Mouse (Mus musculus): ENCODE data around the gene Nob1. TPM values are rescaled to one million over a fixed set of nuclear protein-coding genes. Genes with fewer than 3 reads are reported as not detected.
A peak's percentile ranks its signal among the peaks of the same experiment; 100 is the strongest.

The Nob1 gene
- polyA plus RNA-seq, 1 experiment from 2014 or later: 47.5 TPM

- no peak overlapping the region for H3K9ac ChIP-seq (ENCODE audit: low read depth, low read length)
- H3K27me3 ChIP-seq (ENCODE audit: insufficient read depth, low read length): no peaks in the 10 kb centered on the region
- 62% methylated on average over 8 of the region's 8 CpGs for WGBS
- no peaks in the 10 kb centered on the region for H3K4me1 ChIP-seq (replicated peaks; ENCODE audit: insufficient read depth, low read length)
- no peak overlapping the region for H3K4me2 ChIP-seq (ENCODE audit: low read length)
- DNase-seq (ENCODE audit: low spot score) (no peak), ATAC-seq (replicated peaks; ENCODE audit: low FRiP score, low read depth) (no peak)
- H3K9me3 ChIP-seq (replicated peaks; ENCODE audit: low read length): no peaks in the 10 kb centered on the region
- no peak overlapping the region for H3K4me3 ChIP-seq (replicated peaks; ENCODE audit: low read depth, low read length)
- no peaks in the 10 kb centered on the region for H3K36me3 ChIP-seq (ENCODE audit: insufficient read depth, low read length)
- H3K27ac ChIP-seq: no peak overlapping the region
- no peak for TF ChIP-seq CTCF (IDR thresholded peaks at IDR 0.05; ENCODE audit: low read depth)
Observed at GRCm38 (mm10) chr8:107430821-107431220, 6.0 kb upstream of the Nob1 start.

- peak overlapping the region; percentile 86 for H3K4me2 ChIP-seq (ENCODE audit: low read length)
Observed at GRCm38 (mm10) chr8:107425230-107425597, 363 bp upstream of the Nob1 start.

GRCm38 (mm10) chr8:107424176-107424575 is 675 bp downstream of the Nob1 start:
- WGBS: 30% methylated on average over 9 of the region's 9 CpGs
- ATAC-seq (replicated peaks; ENCODE audit: low FRiP score, low read depth) (no peak), DNase-seq (ENCODE audit: low spot score) (no peak)
- no peaks in the 10 kb centered on the region for H3K27me3 ChIP-seq (ENCODE audit: insufficient read depth, low read length)
- H3K36me3 ChIP-seq (ENCODE audit: insufficient read depth, low read length): peaks cover 23% of the 10 kb centered on the region
- H3K4me2 ChIP-seq (ENCODE audit: low read length): peak overlapping the region; percentile 86
- H3K27ac ChIP-seq: peak overlapping the region; percentile 69; the same call in 1 of the 2 replicates
- H3K4me1 ChIP-seq (replicated peaks; ENCODE audit: insufficient read depth, low read length): peaks cover 5% of the 10 kb centered on the region; the same call in 1 of the 2 replicates
- TF ChIP-seq CTCF (IDR thresholded peaks at IDR 0.05; ENCODE audit: low read depth): no peak
- H3K4me3 ChIP-seq (replicated peaks; ENCODE audit: low read depth, low read length): peak overlapping the region; percentile 86
- no peaks in the 10 kb centered on the region for H3K9me3 ChIP-seq (replicated peaks; ENCODE audit: low read length)
- H3K9ac ChIP-seq (ENCODE audit: low read depth, low read length): peak overlapping the region; percentile 79

More at GRCm38 (mm10) chr8:107425230-107425597, 363 bp upstream of the Nob1 start:
- DNase-seq (ENCODE audit: low spot score) (no peak), ATAC-seq (replicated peaks; ENCODE audit: low FRiP score, low read depth) (no peak)
- H3K4me1 ChIP-seq (replicated peaks; ENCODE audit: insufficient read depth, low read length): peaks cover 5% of the 10 kb centered on the region; the same call in 1 of the 2 replicates
- no peak overlapping the region for H3K27ac ChIP-seq
- 51% methylated on average over 8 of the region's 8 CpGs for WGBS
- no peaks in the 10 kb centered on the region for H3K27me3 ChIP-seq (ENCODE audit: insufficient read depth, low read length)
- no peak overlapping the region for H3K9ac ChIP-seq (ENCODE audit: low read depth, low read length)
- no peak for TF ChIP-seq CTCF (IDR thresholded peaks at IDR 0.05; ENCODE audit: low read depth)
- H3K9me3 ChIP-seq (replicated peaks; ENCODE audit: low read length): no peaks in the 10 kb centered on the region
- peaks cover 13% of the 10 kb centered on the region for H3K36me3 ChIP-seq (ENCODE audit: insufficient read depth, low read length)
- no peak overlapping the region for H3K4me3 ChIP-seq (replicated peaks; ENCODE audit: low read depth, low read length)

GRCm38 (mm10) chr8:107417001-107417400 is 7.8 kb downstream of the Nob1 start:
- H3K4me2 ChIP-seq (ENCODE audit: low read length): no peak overlapping the region
- H3K4me3 ChIP-seq (replicated peaks; ENCODE audit: low read depth, low read length): no peak overlapping the region
- H3K27ac ChIP-seq: no peak overlapping the region
- no peaks in the 10 kb centered on the region for H3K9me3 ChIP-seq (replicated peaks; ENCODE audit: low read length)
- no peaks in the 10 kb centered on the region for H3K4me1 ChIP-seq (replicated peaks; ENCODE audit: insufficient read depth, low read length)
- WGBS: 85% methylated on average over 12 of the region's 12 CpGs
- no peak for TF ChIP-seq CTCF (IDR thresholded peaks at IDR 0.05; ENCODE audit: low read depth)
- H3K9ac ChIP-seq (ENCODE audit: low read depth, low read length): no peak overlapping the region
- H3K36me3 ChIP-seq (ENCODE audit: insufficient read depth, low read length): peaks cover 82% of the 10 kb centered on the region
- H3K27me3 ChIP-seq (ENCODE audit: insufficient read depth, low read length): no peaks in the 10 kb centered on the region
- ATAC-seq (replicated peaks; ENCODE audit: low FRiP score, low read depth): no peak
- DNase-seq (ENCODE audit: low spot score): no peak

DNA sequence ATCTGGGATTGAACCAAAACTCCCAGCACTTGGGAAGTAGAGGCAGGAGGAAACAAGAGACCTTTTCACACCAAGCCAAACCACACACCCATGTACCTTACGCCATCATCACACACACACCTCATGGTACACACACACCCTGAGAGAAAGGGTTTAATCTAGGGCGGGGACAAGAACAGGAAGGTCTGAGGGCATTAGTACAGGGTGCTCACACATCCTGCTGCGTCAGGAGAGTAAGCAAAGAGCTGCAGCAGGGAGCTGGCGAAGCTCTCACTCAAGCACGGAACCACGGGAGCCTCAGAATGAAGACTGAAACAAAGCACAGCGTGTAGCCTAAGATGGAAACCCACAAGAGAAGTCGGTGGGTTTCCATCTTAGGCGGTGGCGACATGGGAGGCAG is 11.0 kb downstream of the Nob1 start:
- TF ChIP-seq CTCF (IDR thresholded peaks at IDR 0.05; ENCODE audit: low read depth): no peak
- no peak overlapping the region for H3K4me3 ChIP-seq (replicated peaks; ENCODE audit: low read depth, low read length)
- H3K9me3 ChIP-seq (replicated peaks; ENCODE audit: low read length): no peaks in the 10 kb centered on the region
- H3K27me3 ChIP-seq (ENCODE audit: insufficient read depth, low read length): no peaks in the 10 kb centered on the region
- no peak overlapping the region for H3K27ac ChIP-seq
- H3K4me2 ChIP-seq (ENCODE audit: low read length): no peak overlapping the region
- no peak for ATAC-seq (replicated peaks; ENCODE audit: low FRiP score, low read depth)
- peaks cover 75% of the 10 kb centered on the region for H3K36me3 ChIP-seq (ENCODE audit: insufficient read depth, low read length)
- H3K4me1 ChIP-seq (replicated peaks; ENCODE audit: insufficient read depth, low read length): no peaks in the 10 kb centered on the region
- no peak for DNase-seq (ENCODE audit: low spot score)
- H3K9ac ChIP-seq (ENCODE audit: low read depth, low read length): no peak overlapping the region
- WGBS: 92% methylated on average over 10 of the region's 10 CpGs

- no peak for TF ChIP-seq CTCF (IDR thresholded peaks at IDR 0.05; ENCODE audit: low read depth)
- peaks cover 64% of the 10 kb centered on the region for H3K36me3 ChIP-seq (ENCODE audit: insufficient read depth, low read length)
- no peak overlapping the region for H3K4me3 ChIP-seq (replicated peaks; ENCODE audit: low read depth, low read length)
- 88% methylated on average over 8 of the region's 8 CpGs for WGBS
- ATAC-seq (replicated peaks; ENCODE audit: low FRiP score, low read depth) (no peak), DNase-seq (ENCODE audit: low spot score) (no peak)
- no peaks in the 10 kb centered on the region for H3K9me3 ChIP-seq (replicated peaks; ENCODE audit: low read length)
- no peak overlapping the region for H3K27ac ChIP-seq
- H3K27me3 ChIP-seq (ENCODE audit: insufficient read depth, low read length): no peaks in the 10 kb centered on the region
- H3K4me2 ChIP-seq (ENCODE audit: low read length): no peak overlapping the region
- H3K4me1 ChIP-seq (replicated peaks; ENCODE audit: insufficient read depth, low read length): no peaks in the 10 kb centered on the region
- H3K9ac ChIP-seq (ENCODE audit: low read depth, low read length): no peak overlapping the region
Observed at GRCm38 (mm10) chr8:107412552-107412951, 12.3 kb downstream of the Nob1 start.

- no peaks in the 10 kb centered on the region for H3K27me3 ChIP-seq (ENCODE audit: insufficient read depth, low read length)
- no peaks in the 10 kb centered on the region for H3K9me3 ChIP-seq (replicated peaks; ENCODE audit: low read length)
- no peak overlapping the region for H3K27ac ChIP-seq
- peak; percentile 73 for TF ChIP-seq CTCF (IDR thresholded peaks at IDR 0.05; ENCODE audit: low read depth)
- no peak overlapping the region for H3K4me2 ChIP-seq (ENCODE audit: low read length)
- no peak overlapping the region for H3K9ac ChIP-seq (ENCODE audit: low read depth, low read length)
- 64% methylated on average over 4 of the region's 4 CpGs for WGBS
- ATAC-seq (replicated peaks; ENCODE audit: low FRiP score, low read depth) (no peak), DNase-seq (ENCODE audit: low spot score) (peak; percentile 72)
- H3K36me3 ChIP-seq (ENCODE audit: insufficient read depth, low read length): peaks cover 57% of the 10 kb centered on the region
- H3K4me1 ChIP-seq (replicated peaks; ENCODE audit: insufficient read depth, low read length): no peaks in the 10 kb centered on the region
- H3K4me3 ChIP-seq (replicated peaks; ENCODE audit: low read depth, low read length): no peak overlapping the region
Observed at GRCm38 (mm10) chr8:107411391-107411790, 13.5 kb downstream of the Nob1 start.
